Mouse (Mus musculus) midbrain, embryonic 12.5 days (tissue): ENCODE data around the gene Prss8. TPM values are rescaled to one million over a fixed set of nuclear protein-coding genes. Genes with fewer than 3 reads are reported as not detected.

Experiments used
- ATAC-seq: fragments of 200-750 bp; cut with Nextera tagmentation; 2 replicates; pipeline ENCODE4 v1.8.0; 2017; ENCODE audit warnings: low read depth, moderate TSS enrichment, moderate library complexity; ENCODE audit not compliant: low FRiP score
- H3K27ac ChIP-seq: fragments of 300-500 bp; sonication (generic); replicated peaks from 2 replicates; pipeline ENCODE4 v1.5.1; 2016; ENCODE audit warnings: mild to moderate bottlenecking
- H3K27me3 ChIP-seq: fragments of 300-500 bp; sonication (generic); 2 replicates; pipeline ENCODE4 v1.6.1; 2016; ENCODE audit warnings: mild to moderate bottlenecking
- H3K36me3 ChIP-seq: fragments of 300-500 bp; sonication (generic); 2 replicates; pipeline ENCODE4 v1.6.1; 2016
- H3K4me1 ChIP-seq: fragments of 300-500 bp; sonication (generic); 2 replicates; pipeline ENCODE4 v1.6.1; 2016
- H3K4me2 ChIP-seq: fragments of 300-500 bp; sonication (generic); replicated peaks from 2 replicates; pipeline ENCODE4 v1.6.1; 2016; ENCODE audit warnings: mild to moderate bottlenecking, moderate library complexity
- H3K4me3 ChIP-seq: fragments of 300-500 bp; sonication (generic); 2 replicates; pipeline ENCODE4 v1.5.1; 2016; ENCODE audit warnings: mild to moderate bottlenecking
- H3K9ac ChIP-seq: fragments of 300-500 bp; sonication (generic); replicated peaks from 2 replicates; pipeline ENCODE4 v1.6.1; 2016; ENCODE audit warnings: mild to moderate bottlenecking, moderate library complexity
- H3K9me3 ChIP-seq: fragments of 300-500 bp; sonication (generic); 2 replicates; pipeline ENCODE4 v1.6.1; 2016; ENCODE audit warnings: mild to moderate bottlenecking
- WGBS: fragments of 180-500 bp; shearing (Covaris S2); methylation state at CpG from one replicate; pipeline ENCODE4 v1.1.7; 2016; 5-methylcytosine and 5-hydroxymethylcytosine counted together
- polyA plus RNA-seq: library from polyadenylated mRNA; unstranded; fragments of >200 nt; fragmentation: Nextera tagmentation; extraction: Ambion mirVana; gene quantifications from 2 replicates; pipeline ENCODE4 v1.2.1, GENCODE M21; 2016

Gene Prss8
- polyA plus RNA-seq: 0.43 and 1.3 TPM in 2 replicates

DNA sequence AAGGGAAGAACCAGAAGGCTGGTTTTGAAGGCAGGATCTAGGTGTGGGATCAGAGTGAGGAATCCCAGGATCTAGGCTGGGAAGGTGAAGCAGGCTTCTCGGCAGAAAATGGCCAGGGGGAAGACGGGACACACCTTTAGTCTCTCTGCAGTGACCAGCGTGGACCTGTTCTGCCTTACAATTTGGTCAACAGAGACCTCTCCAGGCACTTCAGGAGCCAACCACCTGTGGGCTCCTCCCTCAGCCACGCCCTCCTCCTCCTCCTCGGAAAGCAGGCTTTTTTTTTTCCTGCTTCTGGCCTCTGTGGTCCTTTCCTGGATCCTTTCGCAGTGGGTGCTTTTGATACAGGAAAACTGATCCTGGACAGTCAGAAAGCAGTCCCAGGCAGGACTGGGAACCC lies at the start of gene Prss8:
TSS of gene Prss8 (minus strand) at position 182 of the 400 bp plus-strand sequence.
- Histone ChIP-seq H3K4me1 (peaks cover 16% of the 10 kb centered on the region; the same call in 1 of the 2 replicates), H3K27ac (no peak within 1 kb of the TSS), H3K27me3 (peaks cover 35% of the 10 kb centered on the region), H3K4me2 (0 out of 2 replicates have a peak within 1 kb of the TSS, but pooled peaks have one; percentile 7), H3K4me3 (no peak within 1 kb of the TSS), H3K9ac (no peak within 1 kb of the TSS; the same call in 1 of the 2 replicates), H3K9me3 (no peaks in the 10 kb centered on the region), H3K36me3 (peaks cover 18% of the 10 kb centered on the region)
- ATAC-seq: no peak
- WGBS: 25% methylated on average over 6 of the region's 6 CpGs

DNA sequence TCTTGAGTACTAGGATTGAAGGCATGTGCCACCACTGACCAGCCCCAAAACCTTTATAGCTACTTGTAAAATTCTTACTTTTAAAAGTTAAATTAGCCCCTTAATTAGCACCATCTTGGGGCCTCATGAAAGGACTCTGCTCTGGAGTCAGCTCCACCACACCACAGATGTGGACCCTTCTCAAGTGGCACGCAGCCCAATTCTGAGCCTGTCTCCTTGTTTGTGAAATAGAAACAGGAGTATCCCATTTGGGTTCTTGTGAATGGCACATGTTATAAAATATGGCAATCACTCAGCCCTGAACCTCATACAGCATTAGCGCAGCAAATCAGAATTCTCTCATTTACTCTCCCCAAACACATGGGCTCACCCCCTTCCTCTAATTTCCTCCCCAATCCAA lies 49.0 kb upstream of the Prss8 start:
- H3K9me3 ChIP-seq: no peaks in the 10 kb centered on the region
- H3K36me3 ChIP-seq: peaks cover 98% of the 10 kb centered on the region
- H3K4me2 ChIP-seq: no peak overlapping the region
- 98% methylated on average over 2 of the region's 2 CpGs for WGBS
- H3K9ac ChIP-seq: no peak overlapping the region
- ATAC-seq: no peak
- no peaks in the 10 kb centered on the region for H3K4me1 ChIP-seq
- no peak overlapping the region for H3K4me3 ChIP-seq
- no peak overlapping the region for H3K27ac ChIP-seq
- no peaks in the 10 kb centered on the region for H3K27me3 ChIP-seq

DNA sequence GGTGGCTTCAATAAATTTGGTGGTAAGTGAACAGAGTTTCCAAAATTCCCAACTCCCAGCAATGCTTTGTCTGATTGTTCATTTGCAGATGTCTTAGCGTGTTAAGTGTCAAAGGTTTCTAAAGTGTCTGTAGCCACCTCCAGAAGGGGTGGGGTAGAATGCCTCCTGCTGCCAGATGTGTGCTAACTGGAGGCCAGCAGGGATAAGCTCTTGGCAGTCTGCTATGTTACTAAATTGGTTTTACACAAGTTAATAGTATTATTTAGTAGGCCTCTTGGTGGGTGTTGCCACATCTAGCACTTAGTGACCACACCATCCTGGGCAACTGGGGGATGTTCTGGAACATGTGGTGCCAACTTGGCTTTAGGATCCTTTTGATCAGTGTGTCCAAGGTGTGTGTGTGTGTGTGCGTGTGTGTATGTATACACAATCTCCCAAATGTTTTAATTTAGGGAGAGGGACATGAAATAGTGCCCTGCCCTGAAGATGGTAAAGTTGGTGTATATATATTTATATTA lies 44.6 kb upstream of the Prss8 start:
- no peak overlapping the region for H3K4me3 ChIP-seq
- H3K4me2 ChIP-seq: no peak overlapping the region
- no peak overlapping the region for H3K9ac ChIP-seq
- peaks cover 98% of the 10 kb centered on the region for H3K36me3 ChIP-seq
- no peaks in the 10 kb centered on the region for H3K9me3 ChIP-seq
- peaks cover 9% of the 10 kb centered on the region for H3K4me1 ChIP-seq
- ATAC-seq: no peak
- no peak overlapping the region for H3K27ac ChIP-seq
- no peaks in the 10 kb centered on the region for H3K27me3 ChIP-seq
- 91% methylated on average over 2 of the region's 2 CpGs for WGBS

DNA sequence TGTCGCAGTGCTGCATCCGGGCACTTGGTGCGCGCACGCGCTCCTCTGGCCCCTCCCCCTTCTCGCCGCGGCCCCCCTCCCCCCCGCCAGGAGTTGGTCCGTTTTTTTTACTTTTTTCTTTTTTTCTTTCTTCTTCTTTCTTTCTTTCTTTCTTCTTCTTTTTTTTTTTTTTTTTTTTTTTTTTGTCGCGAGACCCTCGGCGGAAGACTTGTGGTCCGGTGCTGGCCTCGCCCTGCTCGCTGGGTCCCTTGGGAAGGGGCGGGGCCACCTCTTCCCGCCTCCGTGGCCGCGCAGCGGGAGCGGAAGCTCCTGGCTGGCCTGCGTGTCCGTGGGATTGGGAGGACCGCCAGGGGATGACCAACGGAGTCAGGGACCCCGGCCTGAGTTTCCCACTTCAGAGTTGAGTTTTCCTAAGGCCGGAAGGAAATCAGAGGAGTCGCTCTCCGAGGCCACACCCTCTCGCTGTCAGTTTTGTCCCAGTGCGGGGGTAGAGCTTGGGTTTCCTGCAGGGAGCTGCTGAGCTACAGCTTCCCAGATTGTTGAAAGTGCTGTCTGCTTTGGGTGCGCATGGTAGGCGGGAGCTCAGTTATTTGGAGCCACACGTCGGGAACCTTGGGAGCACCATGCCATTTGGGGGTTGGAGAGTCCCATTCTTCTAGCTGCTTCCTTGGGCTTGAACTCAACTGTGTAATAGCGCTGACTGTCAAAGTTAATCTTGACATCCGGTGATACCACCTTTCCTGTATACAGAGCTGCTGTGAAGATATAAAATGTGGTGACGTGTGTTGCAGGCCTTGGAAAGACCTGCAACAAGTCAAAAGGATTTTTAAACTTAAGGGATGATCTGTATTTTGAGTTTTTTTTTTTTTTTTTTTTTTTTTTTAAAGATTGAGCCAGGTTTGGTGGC lies 38.3 kb upstream of the Prss8 start:
- ATAC-seq: peak; percentile 48
- peaks cover 38% of the 10 kb centered on the region for H3K36me3 ChIP-seq
- H3K27ac ChIP-seq: peak overlapping the region; percentile 95
- peak overlapping the region; percentile 91 for H3K4me2 ChIP-seq
- H3K9me3 ChIP-seq: no peaks in the 10 kb centered on the region
- H3K4me1 ChIP-seq: peaks cover 23% of the 10 kb centered on the region
- H3K27me3 ChIP-seq: no peaks in the 10 kb centered on the region
- under 1% methylated on average over 36 of the region's 42 CpGs for WGBS
- H3K9ac ChIP-seq: peak overlapping the region; percentile 98
- peak overlapping the region; percentile 89 for H3K4me3 ChIP-seq

DNA sequence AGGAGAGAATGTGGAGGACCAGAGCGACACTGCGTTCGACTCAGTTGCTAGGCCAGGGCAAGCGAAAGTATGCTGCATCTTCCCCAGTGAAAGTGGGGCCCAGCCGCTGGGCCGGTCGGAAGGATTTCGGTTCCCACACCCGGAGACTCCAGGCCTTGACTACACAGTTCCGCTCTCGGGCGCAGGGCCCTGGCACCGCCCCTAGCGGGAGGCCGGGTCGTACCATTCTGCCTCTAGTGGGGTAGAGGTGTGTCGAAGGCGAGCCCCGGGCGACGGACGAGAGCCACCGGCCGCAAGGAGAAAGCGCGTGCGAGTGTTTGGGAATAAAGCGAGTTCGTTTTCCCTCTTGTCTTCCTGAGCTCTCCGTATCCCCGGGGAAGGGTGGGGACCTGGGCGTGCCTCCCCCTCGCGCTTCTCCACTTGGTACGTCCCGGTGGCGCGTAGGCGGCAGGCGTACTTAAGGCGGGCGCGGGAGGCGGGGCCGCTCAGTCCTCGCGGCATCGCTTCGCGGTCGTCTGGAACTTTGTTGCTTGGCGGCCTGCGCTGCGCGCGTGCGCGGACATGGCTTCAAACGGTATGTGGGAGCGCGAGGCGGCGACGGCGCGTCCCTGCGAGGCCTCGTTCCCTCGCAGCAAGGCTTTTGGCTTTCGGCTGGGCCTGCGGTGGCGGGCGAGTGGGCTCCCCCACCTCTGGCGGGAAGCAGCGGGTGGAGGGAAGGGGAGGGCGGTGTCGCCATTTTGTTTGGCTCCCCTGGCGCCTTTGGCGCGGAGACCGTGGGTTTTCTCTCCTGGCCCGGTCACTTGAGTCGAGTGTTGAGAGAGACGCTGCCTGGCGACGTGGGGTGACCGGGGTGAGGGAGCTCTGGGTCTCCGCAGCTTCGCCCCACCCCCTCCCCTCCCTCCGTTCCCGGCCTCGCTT lies 37.4 kb upstream of the Prss8 start, which contains the start of gene Fus:
TSS of gene Fus (plus strand) at position 454 of the 918 bp plus-strand sequence.
- Histone ChIP-seq H3K9me3 (no peaks in the 10 kb centered on the region), H3K4me3 (peak within 1 kb of the TSS; percentile 89), H3K27ac (peak within 1 kb of the TSS; percentile 95), H3K4me1 (peaks cover 23% of the 10 kb centered on the region), H3K27me3 (no peaks in the 10 kb centered on the region), H3K9ac (peak within 1 kb of the TSS; percentile 98), H3K36me3 (peaks cover 29% of the 10 kb centered on the region), H3K4me2 (peak within 1 kb of the TSS; percentile 91)
- peak; percentile 93 for ATAC-seq
- under 1% methylated on average over 89 of the region's 92 CpGs for WGBS

DNA sequence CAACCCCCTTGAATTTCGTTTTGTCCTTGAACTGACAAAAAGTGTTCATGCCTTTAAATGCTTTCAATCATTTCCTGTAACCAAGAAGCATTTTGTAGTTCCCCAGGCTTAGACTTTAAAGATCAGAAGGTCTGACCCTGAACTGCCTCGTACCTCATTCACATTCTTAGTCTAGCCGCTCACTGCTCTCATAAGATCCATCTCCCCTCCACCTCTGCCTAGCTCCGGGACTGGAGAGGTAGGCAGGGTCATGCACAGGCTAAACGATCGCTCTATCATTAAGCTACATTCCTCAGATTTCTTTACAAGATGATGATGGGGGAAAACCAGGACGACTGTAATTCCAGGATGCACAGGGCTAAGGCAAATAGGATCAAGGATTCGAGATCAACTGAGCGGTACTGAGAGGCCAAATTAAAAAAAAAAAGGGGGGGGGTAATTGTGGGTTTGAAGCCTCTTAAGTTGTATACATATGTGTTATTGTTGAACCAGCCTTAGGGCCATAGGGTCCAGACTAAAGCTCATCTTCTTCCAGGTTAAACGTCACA lies 36.5 kb upstream of the Prss8 start:
- H3K27ac ChIP-seq: peak overlapping the region; percentile 95
- H3K9me3 ChIP-seq: no peaks in the 10 kb centered on the region
- peaks cover 21% of the 10 kb centered on the region for H3K36me3 ChIP-seq
- peaks cover 23% of the 10 kb centered on the region for H3K4me1 ChIP-seq
- peak overlapping the region; percentile 68 for H3K4me2 ChIP-seq
- ATAC-seq: no peak; the same call in 1 of the 2 replicates
- no peaks in the 10 kb centered on the region for H3K27me3 ChIP-seq
- H3K9ac ChIP-seq: peak overlapping the region; percentile 98
- peak overlapping the region; percentile 89 for H3K4me3 ChIP-seq
- WGBS: 13% methylated on average over 10 of the region's 10 CpGs

DNA sequence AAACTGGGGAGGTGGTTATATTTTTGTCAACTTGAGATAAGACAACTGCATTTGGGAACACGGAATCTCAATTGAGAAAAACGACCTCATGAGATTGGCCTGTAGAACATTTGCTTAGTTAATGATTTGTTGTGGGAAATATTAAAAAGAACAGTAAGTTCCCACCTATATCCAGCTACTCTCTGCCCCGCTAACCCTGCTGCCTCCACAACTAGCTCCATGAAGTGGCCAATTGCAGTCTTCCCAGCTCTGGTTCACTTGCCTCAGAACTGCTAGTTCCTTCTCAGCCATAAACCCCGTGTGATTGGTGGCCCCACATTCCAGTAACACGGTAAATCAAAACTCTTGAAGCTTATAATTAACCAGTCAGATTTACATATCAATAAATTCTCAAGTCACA lies 29.5 kb upstream of the Prss8 start:
- WGBS: 75% methylated on average over 5 of the region's 5 CpGs

DNA sequence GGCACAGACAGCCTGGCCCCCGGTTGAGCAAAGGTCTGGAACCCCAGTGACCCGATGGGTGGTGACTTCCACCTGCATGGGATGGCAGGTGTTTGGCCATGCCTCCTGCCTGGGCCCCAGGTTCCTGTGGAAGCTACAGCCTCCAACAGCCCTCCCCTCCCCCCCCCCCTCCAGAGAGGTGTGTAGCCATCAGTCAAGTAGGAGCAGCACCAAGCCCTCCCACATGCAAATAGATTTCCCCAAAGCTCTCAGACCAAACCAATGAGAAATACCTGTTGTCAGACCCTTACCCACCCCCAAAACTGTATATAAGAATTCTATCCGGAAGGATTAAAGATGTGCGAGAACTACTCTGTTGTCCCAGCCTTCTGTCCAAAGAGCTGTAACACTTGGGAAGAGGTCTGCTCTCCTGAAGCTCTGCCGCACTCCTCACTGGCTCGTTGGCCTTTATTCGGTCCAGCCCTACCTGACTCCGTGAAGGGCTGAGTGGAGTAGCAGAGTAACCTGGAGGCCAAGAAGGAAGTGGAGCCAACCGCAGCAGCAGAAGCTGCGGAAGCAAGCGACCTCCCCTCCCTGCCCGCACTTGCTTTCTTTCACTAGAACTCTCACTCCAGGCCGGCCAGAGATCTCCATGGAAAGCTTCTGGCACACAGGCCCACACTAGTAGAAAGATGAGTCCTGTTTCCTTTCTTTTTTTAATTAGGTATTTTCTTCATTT lies 23.1 kb upstream of the Prss8 start:
- Histone ChIP-seq H3K4me1 (no peaks in the 10 kb centered on the region), H3K4me2 (no peak overlapping the region), H3K9ac (no peak overlapping the region), H3K9me3 (no peaks in the 10 kb centered on the region), H3K27me3 (no peaks in the 10 kb centered on the region), H3K4me3 (no peak overlapping the region), H3K27ac (no peak overlapping the region), H3K36me3 (no peaks in the 10 kb centered on the region)
- WGBS: 49% methylated on average over 13 of the region's 13 CpGs
- no peak for ATAC-seq

More for the DNA sequence above, 29.5 kb upstream of the Prss8 start:
- no peaks in the 10 kb centered on the region for H3K27me3 ChIP-seq
- H3K9me3 ChIP-seq: no peaks in the 10 kb centered on the region
- ATAC-seq: no peak
- no peak overlapping the region for H3K4me2 ChIP-seq
- H3K4me1 ChIP-seq: no peaks in the 10 kb centered on the region
- no peak overlapping the region for H3K9ac ChIP-seq
- no peaks in the 10 kb centered on the region for H3K36me3 ChIP-seq
- no peak overlapping the region for H3K4me3 ChIP-seq
- no peak overlapping the region for H3K27ac ChIP-seq

DNA sequence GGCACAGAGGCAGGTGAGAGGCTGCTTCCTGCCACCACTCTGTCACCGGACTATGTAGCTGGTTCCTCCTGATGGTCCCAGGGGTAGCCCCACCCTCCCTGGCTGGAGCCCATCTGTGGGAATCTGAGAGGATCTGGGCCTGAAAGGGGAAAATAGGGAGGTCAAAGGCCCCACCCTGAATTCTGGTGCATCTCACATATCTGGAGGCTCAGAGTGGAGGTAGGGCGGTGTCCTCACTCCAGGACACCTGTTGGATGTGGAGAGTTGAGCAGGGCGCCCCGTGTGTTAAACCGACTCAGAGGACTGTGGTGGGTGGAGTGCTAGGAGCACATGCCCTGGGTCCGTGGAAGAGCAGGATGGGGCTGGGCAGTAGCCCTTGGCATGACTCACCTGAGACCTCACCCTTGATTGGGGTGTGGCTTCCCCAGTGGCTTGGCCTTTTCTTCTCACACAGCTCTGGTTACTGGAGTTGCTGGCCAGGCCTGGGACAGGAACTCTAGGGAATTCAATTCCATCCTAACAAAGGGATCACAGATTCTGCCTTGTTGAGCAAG lies 16.6 kb upstream of the Prss8 start, which contains the start of gene Prss36:
TSS of gene Prss36 (minus strand) at position 256 of the 554 bp plus-strand sequence.
- WGBS: 84% methylated on average over 6 of the region's 6 CpGs
- H3K9me3 ChIP-seq: no peaks in the 10 kb centered on the region

DNA sequence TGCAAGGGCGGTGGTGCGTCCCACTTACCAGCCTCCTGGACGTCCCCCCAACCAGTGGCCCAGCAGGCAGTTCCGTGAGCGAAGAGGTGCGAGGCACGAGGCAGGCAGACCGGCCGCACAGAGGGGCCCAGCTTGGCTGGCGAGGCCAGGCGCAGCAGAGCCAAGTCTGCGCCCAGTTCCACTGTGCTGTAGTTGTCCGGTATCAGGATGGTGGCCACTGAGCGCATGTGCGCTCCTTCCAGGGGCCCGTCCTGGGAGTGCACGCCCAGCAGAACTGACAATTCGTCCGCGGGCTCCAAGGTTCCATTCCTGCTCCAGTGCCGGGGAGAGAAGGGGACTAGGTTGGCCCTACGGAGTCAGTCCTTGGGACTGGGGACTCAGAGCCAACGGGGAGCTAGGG lies 14.7 kb upstream of the Prss8 start:
- H3K27me3 ChIP-seq: peaks cover 36% of the 10 kb centered on the region
- H3K9ac ChIP-seq: no peak overlapping the region
- no peaks in the 10 kb centered on the region for H3K4me1 ChIP-seq
- WGBS: 17% methylated on average over 23 of the region's 23 CpGs
- H3K27ac ChIP-seq: no peak overlapping the region
- H3K4me3 ChIP-seq: no peak overlapping the region
- no peak overlapping the region for H3K4me2 ChIP-seq
- ATAC-seq: no peak
- H3K9me3 ChIP-seq: no peaks in the 10 kb centered on the region
- H3K36me3 ChIP-seq: no peaks in the 10 kb centered on the region

More for the DNA sequence above, 16.6 kb upstream of the Prss8 start, which contains the start of gene Prss36:
- no peak within 1 kb of the TSS for H3K4me3 ChIP-seq
- no peaks in the 10 kb centered on the region for H3K36me3 ChIP-seq
- ATAC-seq: no peak
- H3K27me3 ChIP-seq: peaks cover 36% of the 10 kb centered on the region
- H3K9ac ChIP-seq: no peak within 1 kb of the TSS
- H3K27ac ChIP-seq: no peak within 1 kb of the TSS
- no peaks in the 10 kb centered on the region for H3K4me1 ChIP-seq
- no peak within 1 kb of the TSS for H3K4me2 ChIP-seq
